Mouse (Mus musculus): ENCODE measurements at regions not wholly inside any gene's neighbourhood (a gene's known extent, or its start where the extent isn't known, plus 50 kb on each side); places are given as distances from the start of the nearest gene placed in this dataset.

GRCm38 (mm10) chr13:71874986-71875385, 88.5 kb downstream of the Irx1 start:
- Histone ChIP-seq H3K9ac (ENCODE audit: control insufficient read depth, low read depth, low read length, poor library complexity, severe bottlenecking) (no peak overlapping the region), H3K4me1 (ENCODE audit: control insufficient read depth in 1 of 2, insufficient read depth in 2 of 2, low read length in 2 of 2) (no peaks in the 10 kb centered on the region), H3K4me3 (ENCODE audit: control insufficient read depth in 1 of 2, insufficient read depth in 1 of 2, low read depth in 2 of 2, low read length in 2 of 2) (no peak overlapping the region), H3K27me3 (ENCODE audit: control insufficient read depth in 1 of 2, insufficient read depth in 2 of 2, low read length in 2 of 2) (no peaks in the 10 kb centered on the region), H3K36me3 (ENCODE audit: control insufficient read depth in 1 of 2, insufficient read depth in 2 of 2, low read length in 2 of 2) (no peaks in the 10 kb centered on the region), H3K9me3 (replicated peaks; ENCODE audit: insufficient read depth, low read length) (no peaks in the 10 kb centered on the region), H3K27ac (ENCODE audit: control insufficient read depth, low read depth, low read length) (no peak overlapping the region), H3K79me2 (ENCODE audit: control insufficient read depth, insufficient read depth, low read length, poor library complexity) (no peaks in the 10 kb centered on the region)
- TF ChIP-seq NELFE (IDR thresholded peaks at IDR 0.05; ENCODE audit: low read depth, low read length) (no peak), ZC3H11A (IDR thresholded peaks at IDR 0.05; ENCODE audit: low read depth, low read length) (no peak), NRF1 (IDR thresholded peaks at IDR 0.05; ENCODE audit: insufficient read depth, low read depth, low read length, poor library complexity, severe bottlenecking) (no peak), POLR2A (IDR thresholded peaks at IDR 0.05; ENCODE audit: control insufficient read depth in 1 of 2, insufficient read depth in 1 of 2, low read depth in 1 of 2, low read length in 2 of 2, poor library complexity in 1 of 2) (no peak), ELF1 (IDR thresholded peaks at IDR 0.05; ENCODE audit: low read depth, low read length) (no peak), BHLHE40 (IDR thresholded peaks at IDR 0.05; ENCODE audit: borderline replicate concordance, low read depth, low read length) (no peak)
- no peak for DNase-seq (ENCODE audit: low read depth, low spot score)

GRCm38 (mm10) chr13:71868763-71869162, 94.8 kb downstream of the Irx1 start:
- Histone ChIP-seq H3K27ac (ENCODE audit: control insufficient read depth, low read depth, low read length) (no peak overlapping the region), H3K4me3 (ENCODE audit: control insufficient read depth in 1 of 2, insufficient read depth in 1 of 2, low read depth in 2 of 2, low read length in 2 of 2) (no peak overlapping the region), H3K36me3 (ENCODE audit: control insufficient read depth in 1 of 2, insufficient read depth in 2 of 2, low read length in 2 of 2) (no peaks in the 10 kb centered on the region), H3K9ac (ENCODE audit: control insufficient read depth, low read depth, low read length, poor library complexity, severe bottlenecking) (no peak overlapping the region), H3K9me3 (replicated peaks; ENCODE audit: insufficient read depth, low read length) (no peaks in the 10 kb centered on the region), H3K4me1 (ENCODE audit: control insufficient read depth in 1 of 2, insufficient read depth in 2 of 2, low read length in 2 of 2) (no peaks in the 10 kb centered on the region), H3K79me2 (ENCODE audit: control insufficient read depth, insufficient read depth, low read length, poor library complexity) (no peaks in the 10 kb centered on the region), H3K27me3 (ENCODE audit: control insufficient read depth in 1 of 2, insufficient read depth in 2 of 2, low read length in 2 of 2) (no peaks in the 10 kb centered on the region)
- no peak for TF ChIP-seq ETS1 (IDR thresholded peaks at IDR 0.05; ENCODE audit: low read depth, low read length)
- no peak for TF ChIP-seq USF1 (IDR thresholded peaks at IDR 0.05; ENCODE audit: low read depth, low read length)
- no peak for TF ChIP-seq RAD21 (IDR thresholded peaks at IDR 0.05; ENCODE audit: low read depth, low read length)
- no peak for TF ChIP-seq UBTF (IDR thresholded peaks at IDR 0.05; ENCODE audit: borderline replicate concordance, insufficient read depth, low read depth, low read length)
- no peak for TF ChIP-seq HCFC1 (IDR thresholded peaks at IDR 0.05; ENCODE audit: low read depth, low read length)
- TF ChIP-seq TCF12 (IDR thresholded peaks at IDR 0.05; ENCODE audit: low read depth, low read length), result no peak
- TF ChIP-seq GATA1 (IDR thresholded peaks at IDR 0.05; ENCODE audit: low read depth, low read length), result no peak
- TF ChIP-seq ELF1 (IDR thresholded peaks at IDR 0.05; ENCODE audit: low read depth, low read length), result no peak
- TF ChIP-seq CHD2 (IDR thresholded peaks at IDR 0.05; ENCODE audit: low read length), result no peak
- no peak for TF ChIP-seq POLR2A (IDR thresholded peaks at IDR 0.05; ENCODE audit: control insufficient read depth in 1 of 2, insufficient read depth in 1 of 2, low read depth in 1 of 2, low read length in 2 of 2, poor library complexity in 1 of 2)
- TF ChIP-seq BHLHE40 (IDR thresholded peaks at IDR 0.05; ENCODE audit: borderline replicate concordance, low read depth, low read length), result no peak
- TF ChIP-seq USF2 (IDR thresholded peaks at IDR 0.05; ENCODE audit: borderline replicate concordance in 1 of 2, insufficient read depth in 1 of 2, low read depth in 1 of 2, low read length in 2 of 2), result no peak
- TF ChIP-seq TAL1 (IDR thresholded peaks at IDR 0.05; ENCODE audit: low read length), result no peak
- TF ChIP-seq ZMIZ1 (IDR thresholded peaks at IDR 0.05; ENCODE audit: low read depth, low read length), result no peak
- TF ChIP-seq MAFK (IDR thresholded peaks at IDR 0.05; ENCODE audit: borderline replicate concordance, low read depth, low read length), result no peak
- no peak for TF ChIP-seq NELFE (IDR thresholded peaks at IDR 0.05; ENCODE audit: low read depth, low read length)
- no peak for TF ChIP-seq E2F4 (IDR thresholded peaks at IDR 0.05; ENCODE audit: borderline replicate concordance, low read depth, low read length)
- no peak for TF ChIP-seq MXI1 (IDR thresholded peaks at IDR 0.05; ENCODE audit: low read depth, low read length)
- DNase-seq (ENCODE audit: low read depth, low spot score), result no peak
